Mouse (Mus musculus): ENCODE measurements around the gene Sphk1. TPM values are rescaled to one million over a fixed set of nuclear protein-coding genes. Genes with fewer than 3 reads are reported as not detected.

The Sphk1 gene
- polyA plus RNA-seq, 1 experiment from 2014 or later: 3.7 TPM

- Histone ChIP-seq H3K4me1 (ENCODE audit: control insufficient read depth, insufficient read depth, low read length) (peaks cover 15% of the 10 kb centered on the region; the same call in 1 of the 2 replicates), H3K4me2 (replicated peaks; ENCODE audit: low read depth, low read length) (no peak overlapping the region), H3K27ac (ENCODE audit: low read depth, low read length) (0 out of 2 replicates have a peak overlapping the region, but pooled peaks have one; percentile 11), H3K9ac (ENCODE audit: low read depth, low read length) (no peak overlapping the region), H3K9me3 (ENCODE audit: control insufficient read depth, low read length) (no peaks in the 10 kb centered on the region), H3K36me3 (ENCODE audit: control insufficient read depth, insufficient read depth, low read length) (no peaks in the 10 kb centered on the region), H3K27me3 (ENCODE audit: control insufficient read depth, insufficient read depth, low read length) (no peaks in the 10 kb centered on the region), H3K4me3 (ENCODE audit: low read length) (no peak overlapping the region)
- 45% methylated on average over 6 of the region's 6 CpGs for WGBS
- ATAC-seq (ENCODE audit: low FRiP score, low TSS enrichment): no peak
These were observed 25.6 kb downstream of the Sphk1 start for GRCm38 (mm10) chr11:116556308-116556707.

- H3K9ac ChIP-seq (ENCODE audit: low read depth, low read length): no peak overlapping the region
- no peak overlapping the region for H3K4me3 ChIP-seq (ENCODE audit: low read length)
- no peaks in the 10 kb centered on the region for H3K36me3 ChIP-seq (ENCODE audit: control insufficient read depth, insufficient read depth, low read length)
- no peaks in the 10 kb centered on the region for H3K9me3 ChIP-seq (ENCODE audit: control insufficient read depth, low read length)
- no peak overlapping the region for H3K27ac ChIP-seq (ENCODE audit: low read depth, low read length)
- H3K4me1 ChIP-seq (ENCODE audit: control insufficient read depth, insufficient read depth, low read length): peaks cover 6% of the 10 kb centered on the region; the same call in 1 of the 2 replicates
- H3K4me2 ChIP-seq (replicated peaks; ENCODE audit: low read depth, low read length): no peak overlapping the region
- H3K27me3 ChIP-seq (ENCODE audit: control insufficient read depth, insufficient read depth, low read length): no peaks in the 10 kb centered on the region
- 44% methylated on average over 7 of the region's 7 CpGs for WGBS
- ATAC-seq (ENCODE audit: low FRiP score, low TSS enrichment): no peak
These were observed 34.7 kb downstream of the Sphk1 start for GRCm38 (mm10) chr11:116565283-116566041.

- H3K4me2 ChIP-seq (replicated peaks; ENCODE audit: low read depth, low read length): no peak overlapping the region
- no peak overlapping the region for H3K4me3 ChIP-seq (ENCODE audit: low read length)
- no peak overlapping the region for H3K9ac ChIP-seq (ENCODE audit: low read depth, low read length)
- no peaks in the 10 kb centered on the region for H3K36me3 ChIP-seq (ENCODE audit: control insufficient read depth, insufficient read depth, low read length)
- peaks cover 6% of the 10 kb centered on the region; the same call in 1 of the 2 replicates for H3K4me1 ChIP-seq (ENCODE audit: control insufficient read depth, insufficient read depth, low read length)
- 80% methylated on average over 8 of the region's 8 CpGs for WGBS
- no peak overlapping the region; the same call in 1 of the 2 replicates for H3K27ac ChIP-seq (ENCODE audit: low read depth, low read length)
- ATAC-seq (ENCODE audit: low FRiP score, low TSS enrichment): no peak
- H3K27me3 ChIP-seq (ENCODE audit: control insufficient read depth, insufficient read depth, low read length): no peaks in the 10 kb centered on the region
- H3K9me3 ChIP-seq (ENCODE audit: control insufficient read depth, low read length): no peaks in the 10 kb centered on the region
These were observed 36.8 kb downstream of the Sphk1 start for GRCm38 (mm10) chr11:116567531-116567930.

GRCm38 (mm10) chr11:116570821-116571220 is 40.1 kb downstream of the Sphk1 start:
- H3K4me1 ChIP-seq (ENCODE audit: control insufficient read depth, insufficient read depth, low read length): peaks cover 10% of the 10 kb centered on the region; the same call in 1 of the 2 replicates
- WGBS: 81% methylated on average over 7 of the region's 7 CpGs
- no peak overlapping the region for H3K27ac ChIP-seq (ENCODE audit: low read depth, low read length)
- H3K9ac ChIP-seq (ENCODE audit: low read depth, low read length): no peak overlapping the region
- no peaks in the 10 kb centered on the region for H3K9me3 ChIP-seq (ENCODE audit: control insufficient read depth, low read length)
- no peak for ATAC-seq (ENCODE audit: low FRiP score, low TSS enrichment)
- H3K36me3 ChIP-seq (ENCODE audit: control insufficient read depth, insufficient read depth, low read length): no peaks in the 10 kb centered on the region
- H3K27me3 ChIP-seq (ENCODE audit: control insufficient read depth, insufficient read depth, low read length): no peaks in the 10 kb centered on the region
- H3K4me2 ChIP-seq (replicated peaks; ENCODE audit: low read depth, low read length): no peak overlapping the region
- H3K4me3 ChIP-seq (ENCODE audit: low read length): no peak overlapping the region

- Histone ChIP-seq H3K4me2 (replicated peaks; ENCODE audit: low read depth, low read length) (no peak overlapping the region), H3K4me1 (ENCODE audit: control insufficient read depth, insufficient read depth, low read length) (peaks cover 8% of the 10 kb centered on the region; the same call in 1 of the 2 replicates)
These were observed 41.3 kb downstream of the Sphk1 start for GRCm38 (mm10) chr11:116571767-116572679.

GRCm38 (mm10) chr11:116572756-116573543 is 42.2 kb downstream of the Sphk1 start:
- 51% methylated on average over 12 of the region's 12 CpGs for WGBS
- Histone ChIP-seq H3K9me3 (ENCODE audit: control insufficient read depth, low read length) (no peaks in the 10 kb centered on the region), H3K4me1 (ENCODE audit: control insufficient read depth, insufficient read depth, low read length) (peaks cover 8% of the 10 kb centered on the region; the same call in 1 of the 2 replicates), H3K27me3 (ENCODE audit: control insufficient read depth, insufficient read depth, low read length) (no peaks in the 10 kb centered on the region), H3K4me2 (replicated peaks; ENCODE audit: low read depth, low read length) (no peak overlapping the region), H3K36me3 (ENCODE audit: control insufficient read depth, insufficient read depth, low read length) (no peaks in the 10 kb centered on the region), H3K9ac (ENCODE audit: low read depth, low read length) (no peak overlapping the region), H3K27ac (ENCODE audit: low read depth, low read length) (no peak overlapping the region), H3K4me3 (ENCODE audit: low read length) (no peak overlapping the region)
- ATAC-seq (ENCODE audit: low FRiP score, low TSS enrichment): 0 out of 2 replicates have a peak, but pooled peaks have one; percentile 25

More at GRCm38 (mm10) chr11:116571767-116572679, 41.3 kb downstream of the Sphk1 start:
- no peak overlapping the region for H3K9ac ChIP-seq (ENCODE audit: low read depth, low read length)
- WGBS: 66% methylated on average over 19 of the region's 19 CpGs
- no peaks in the 10 kb centered on the region for H3K9me3 ChIP-seq (ENCODE audit: control insufficient read depth, low read length)
- no peaks in the 10 kb centered on the region for H3K36me3 ChIP-seq (ENCODE audit: control insufficient read depth, insufficient read depth, low read length)
- no peak for ATAC-seq (ENCODE audit: low FRiP score, low TSS enrichment)
- H3K27ac ChIP-seq (ENCODE audit: low read depth, low read length): no peak overlapping the region
- no peaks in the 10 kb centered on the region for H3K27me3 ChIP-seq (ENCODE audit: control insufficient read depth, insufficient read depth, low read length)
- no peak overlapping the region for H3K4me3 ChIP-seq (ENCODE audit: low read length)

- Histone ChIP-seq H3K27ac (ENCODE audit: low read depth, low read length) (no peak overlapping the region), H3K4me3 (ENCODE audit: low read length) (no peak overlapping the region), H3K9ac (ENCODE audit: low read depth, low read length) (no peak overlapping the region), H3K4me1 (ENCODE audit: control insufficient read depth, insufficient read depth, low read length) (peaks cover 8% of the 10 kb centered on the region; the same call in 1 of the 2 replicates), H3K27me3 (ENCODE audit: control insufficient read depth, insufficient read depth, low read length) (no peaks in the 10 kb centered on the region), H3K9me3 (ENCODE audit: control insufficient read depth, low read length) (no peaks in the 10 kb centered on the region), H3K36me3 (ENCODE audit: control insufficient read depth, insufficient read depth, low read length) (no peaks in the 10 kb centered on the region), H3K4me2 (replicated peaks; ENCODE audit: low read depth, low read length) (no peak overlapping the region)
- ATAC-seq (ENCODE audit: low FRiP score, low TSS enrichment): no peak
- 61% methylated on average over 6 of the region's 6 CpGs for WGBS
These were observed 43.8 kb downstream of the Sphk1 start for GRCm38 (mm10) chr11:116574486-116574885.

- Histone ChIP-seq H3K4me1 (ENCODE audit: control insufficient read depth, insufficient read depth, low read length) (peaks cover 10% of the 10 kb centered on the region), H3K27me3 (ENCODE audit: control insufficient read depth, insufficient read depth, low read length) (no peaks in the 10 kb centered on the region), H3K4me3 (ENCODE audit: low read length) (no peak overlapping the region), H3K36me3 (ENCODE audit: control insufficient read depth, insufficient read depth, low read length) (no peaks in the 10 kb centered on the region), H3K9ac (ENCODE audit: low read depth, low read length) (no peak overlapping the region), H3K9me3 (ENCODE audit: control insufficient read depth, low read length) (no peaks in the 10 kb centered on the region), H3K4me2 (replicated peaks; ENCODE audit: low read depth, low read length) (no peak overlapping the region), H3K27ac (ENCODE audit: low read depth, low read length) (no peak overlapping the region)
- 62% methylated on average over 6 of the region's 6 CpGs for WGBS
- ATAC-seq (ENCODE audit: low FRiP score, low TSS enrichment): no peak
These were observed 44.3 kb downstream of the Sphk1 start for GRCm38 (mm10) chr11:116574982-116575381.

All from kidney, embryonic 14.5 days (tissue).